In the genomic region with DNA sequence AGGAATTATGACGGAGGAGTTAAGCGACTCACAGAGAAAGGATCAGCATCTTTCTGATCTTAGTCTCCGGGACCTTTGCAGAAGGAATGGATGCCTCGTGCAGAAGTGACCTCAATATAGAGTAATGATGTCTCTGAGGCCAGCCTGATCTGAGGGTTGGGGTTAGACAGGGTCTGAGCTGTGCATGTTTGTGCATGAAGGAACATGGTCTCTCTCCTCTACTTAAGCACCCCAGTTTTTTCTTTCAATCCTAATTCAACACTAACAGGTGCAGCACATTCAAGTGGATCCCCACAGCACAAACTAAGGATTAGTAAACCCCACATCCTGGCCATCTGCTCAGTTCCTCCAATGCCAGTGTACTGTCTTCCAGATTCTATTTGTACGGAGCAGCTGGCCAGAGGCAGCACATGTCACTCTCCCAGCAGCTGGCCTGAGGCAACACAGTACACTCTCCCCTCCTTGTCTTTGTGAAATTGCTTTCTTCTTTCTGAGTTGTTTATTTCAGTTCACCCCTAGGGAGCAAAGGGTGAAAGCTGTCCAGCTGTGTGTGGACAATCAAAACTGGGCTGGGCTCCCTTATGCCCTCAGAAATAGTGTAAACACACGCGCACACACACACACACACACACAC, we compare ENCODE assay signal across 13 mouse cellular contexts. TPM values are rescaled to one million over a fixed set of nuclear protein-coding genes. Genes with fewer than 3 reads are reported as not detected.
DNase-seq lines count a peak whose midpoint lies in the region; ATAC-seq and TF ChIP-seq lines count a peak whose summit lies in the region.
"Had no signal": no experiment of that assay in that cellular context is flagged by ENCODE, and none has a peak within 500 bp of the region (broad histone marks: within the 10 kb centered on the region; RNA-seq: fewer than 3 reads in every experiment).

No protein-coding gene starts in this region.

- H3K4me3 ChIP-seq in hindbrain, embryonic 16.5 days (ENCODE audit: low read length) = no peak overlapping the region
- H3K4me3 ChIP-seq in hindbrain, embryonic 13.5 days = no peak overlapping the region
- H3K4me3 ChIP-seq in lung, embryonic 16.5 days (ENCODE audit: low read length) = no peak overlapping the region
- no peak overlapping the region for H3K4me3 ChIP-seq in midbrain, embryonic 16.5 days (ENCODE audit: low read depth, low read length)
- no peak overlapping the region for H3K4me3 ChIP-seq in layer of hippocampus, adult 2 months
- H3K4me3 ChIP-seq: heart, embryonic 15.5 days had no signal

- H3K4me1 ChIP-seq in hindbrain, embryonic 16.5 days (ENCODE audit: control insufficient read depth, insufficient read depth, low read depth, low read length) = peaks cover 2% of the 10 kb centered on the region; the same call in 1 of the 2 replicates
- no peaks in the 10 kb centered on the region for H3K4me1 ChIP-seq in hindbrain, embryonic 13.5 days (replicated peaks)
- no peaks in the 10 kb centered on the region; the same call in 1 of the 2 replicates for H3K4me1 ChIP-seq in lung, embryonic 16.5 days (replicated peaks; ENCODE audit: control insufficient read depth, insufficient read depth, low read length)
- H3K4me1 ChIP-seq in midbrain, embryonic 16.5 days (ENCODE audit: control insufficient read depth, insufficient read depth, low read length) = no peaks in the 10 kb centered on the region
- H3K4me1 ChIP-seq: heart, embryonic 15.5 days had no signal

- 0 out of 2 replicates have a peak, but pooled peaks have one; percentile 56 for ATAC-seq in hindbrain, embryonic 16.5 days
- ATAC-seq in hindbrain, embryonic 13.5 days (ENCODE audit: low FRiP score) = no peak
- peak; percentile 73 for ATAC-seq in lung, embryonic 16.5 days (ENCODE audit: low read depth)
- peak; percentile 58; the same call in 1 of the 2 replicates for ATAC-seq in midbrain, embryonic 16.5 days

- no peak overlapping the region for H3K9ac ChIP-seq in hindbrain, embryonic 16.5 days (ENCODE audit: low read depth, low read length)
- no peak overlapping the region for H3K9ac ChIP-seq in hindbrain, embryonic 13.5 days
- H3K9ac ChIP-seq in lung, embryonic 16.5 days (ENCODE audit: low read length) = no peak overlapping the region
- no peak overlapping the region for H3K9ac ChIP-seq in midbrain, embryonic 16.5 days (ENCODE audit: low read depth, low read length)
- H3K9ac ChIP-seq: heart, embryonic 15.5 days had no signal

- peak; percentile 10 for DNase-seq in embryo, embryonic 9.5 days (ENCODE audit: extremely low spot score)
- no peak for DNase-seq in layer of hippocampus, adult 2 months (ENCODE audit: low spot score in 2 of 2)
- no peak for DNase-seq in layer of hippocampus, postnatal 14 days (ENCODE audit: low spot score in 2 of 2)
- DNase-seq in heart, postnatal 4 days = no peak
- DNase-seq: kidney, adult 8-10 months; spleen, adult 18-20 months; thymus, adult 18-20 months had no signal

- 69% methylated on average over 7 of the region's 7 CpGs for WGBS in hindbrain, embryonic 16.5 days
- WGBS in hindbrain, embryonic 13.5 days = 72% methylated on average over 7 of the region's 7 CpGs
- 55% methylated on average over 7 of the region's 7 CpGs for WGBS in lung, embryonic 16.5 days
- 55% methylated on average over 7 of the region's 7 CpGs for WGBS in midbrain, embryonic 16.5 days

- no peak overlapping the region for H3K4me2 ChIP-seq in hindbrain, embryonic 16.5 days (ENCODE audit: low read length)
- no peak overlapping the region for H3K4me2 ChIP-seq in hindbrain, embryonic 13.5 days
- H3K4me2 ChIP-seq in lung, embryonic 16.5 days (ENCODE audit: low read depth, low read length) = no peak overlapping the region
- H3K4me2 ChIP-seq in midbrain, embryonic 16.5 days (ENCODE audit: low read length) = no peak overlapping the region
- H3K4me2 ChIP-seq: heart, embryonic 15.5 days had no signal

- TF ChIP-seq CTCF in layer of hippocampus, adult 2 months (conservative IDR thresholded peaks at IDR 0.05) = no peak

- H3K27me3 ChIP-seq in hindbrain, embryonic 16.5 days (replicated peaks; ENCODE audit: control insufficient read depth, insufficient read depth, low read length) = no peaks in the 10 kb centered on the region
- H3K27me3 ChIP-seq in hindbrain, embryonic 13.5 days = no peaks in the 10 kb centered on the region
- no peaks in the 10 kb centered on the region for H3K27me3 ChIP-seq in lung, embryonic 16.5 days (ENCODE audit: control insufficient read depth, insufficient read depth, low read depth, low read length)
- no peaks in the 10 kb centered on the region for H3K27me3 ChIP-seq in midbrain, embryonic 16.5 days (ENCODE audit: control insufficient read depth, insufficient read depth, low read depth, low read length)
- H3K27me3 ChIP-seq: heart, embryonic 15.5 days had no signal

- H3K9me3 ChIP-seq in hindbrain, embryonic 16.5 days (ENCODE audit: control insufficient read depth, low read length) = no peaks in the 10 kb centered on the region
- H3K9me3 ChIP-seq in hindbrain, embryonic 13.5 days = no peaks in the 10 kb centered on the region
- H3K9me3 ChIP-seq in lung, embryonic 16.5 days (ENCODE audit: control insufficient read depth, low read length) = no peaks in the 10 kb centered on the region
- H3K9me3 ChIP-seq in midbrain, embryonic 16.5 days (replicated peaks; ENCODE audit: control insufficient read depth, low read length, poor library complexity, severe bottlenecking) = no peaks in the 10 kb centered on the region
- H3K9me3 ChIP-seq: heart, embryonic 15.5 days had no signal

- H3K27ac ChIP-seq in hindbrain, embryonic 16.5 days (ENCODE audit: low read depth, low read length) = no peak overlapping the region
- H3K27ac ChIP-seq in hindbrain, embryonic 13.5 days = no peak overlapping the region
- H3K27ac ChIP-seq in lung, embryonic 16.5 days (ENCODE audit: low read length) = no peak overlapping the region
- H3K27ac ChIP-seq in midbrain, embryonic 16.5 days (ENCODE audit: low read length) = no peak overlapping the region
- no peak overlapping the region for H3K27ac ChIP-seq in layer of hippocampus, adult 2 months
- H3K27ac ChIP-seq: heart, embryonic 15.5 days; macrophage had no signal

- no peaks in the 10 kb centered on the region for H3K36me3 ChIP-seq in hindbrain, embryonic 16.5 days (ENCODE audit: control insufficient read depth, insufficient read depth, low read length)
- H3K36me3 ChIP-seq in hindbrain, embryonic 13.5 days = no peaks in the 10 kb centered on the region
- no peaks in the 10 kb centered on the region for H3K36me3 ChIP-seq in lung, embryonic 16.5 days (ENCODE audit: control insufficient read depth, insufficient read depth, low read length)
- no peaks in the 10 kb centered on the region for H3K36me3 ChIP-seq in midbrain, embryonic 16.5 days (ENCODE audit: control insufficient read depth, insufficient read depth, low read length)
- H3K36me3 ChIP-seq: heart, embryonic 15.5 days had no signal

RNA-seq across cellular contexts. Expression of gene Ice1, which starts 47.7 kb away (rescaled TPM):
- 27.2 and 31.5 TPM in 2 replicates for polyA plus RNA-seq in hindbrain, embryonic 16.5 days (2015; fragmentation: Nextera tagmentation; extraction: Ambion mirVana)
- 28.5 and 29.3 TPM in 2 replicates for polyA plus RNA-seq in hindbrain, embryonic 13.5 days (2015; fragmentation: Nextera tagmentation; extraction: Ambion mirVana)
- polyA plus RNA-seq in lung, embryonic 16.5 days (2015; fragmentation: Nextera tagmentation; extraction: Ambion mirVana) = 13.8 and 15.8 TPM in 2 replicates
- 35.1 and 38.2 TPM in 2 replicates for polyA plus RNA-seq in midbrain, embryonic 16.5 days (2015; fragmentation: Nextera tagmentation; extraction: Ambion mirVana)
- 10 to 100 TPM; 64.1 to 70.3 TPM for total RNA-seq in layer of hippocampus, adult 2 months (2021)
- total RNA-seq in layer of hippocampus, postnatal 14 days (2021) = 10 to 100 TPM; 60.6 to 67.0 TPM
- 10 to 100 TPM; 35.8 to 36.4 TPM for total RNA-seq in heart, postnatal 4 days (2021)
